Mouse (Mus musculus): ENCODE measurements around the gene Acot1.
"Not testable (repeated sequence)": the region's sequence is repeated elsewhere in the genome, so short reads cannot be mapped to it uniquely, and the experiment has no call there.

Gene Acot1

GRCm38 (mm10) chr12:84020528-84020927 is 11.2 kb downstream of the Acot1 start:
- not testable (repeated sequence) for DNase-seq (ENCODE audit: low read depth, low spot score)

GRCm38 (mm10) chr12:84022266-84022665 is 13.0 kb downstream of the Acot1 start:
- not testable (repeated sequence) for DNase-seq (ENCODE audit: low read depth, low spot score)

- DNase-seq (ENCODE audit: low read depth, low spot score): no peak
Measured at GRCm38 (mm10) chr12:84023052-84023745, 13.9 kb downstream of the Acot1 start.

GRCm38 (mm10) chr12:84025888-84026287 is 16.6 kb downstream of the Acot1 start:
- DNase-seq (ENCODE audit: low read depth, low spot score): no peak

- not testable (repeated sequence) for DNase-seq (ENCODE audit: low read depth, low spot score)
Measured at GRCm38 (mm10) chr12:84028328-84028727, 19.0 kb downstream of the Acot1 start.

GRCm38 (mm10) chr12:84029043-84029442 is 19.8 kb downstream of the Acot1 start:
- DNase-seq (ENCODE audit: low read depth, low spot score): not testable (repeated sequence)

GRCm38 (mm10) chr12:84030659-84031332 is 21.5 kb downstream of the Acot1 start:
- peak; percentile 62 for DNase-seq (ENCODE audit: low read depth, low spot score)

GRCm38 (mm10) chr12:84032854-84033253 is 23.6 kb downstream of the Acot1 start:
- no peak for DNase-seq (ENCODE audit: low read depth, low spot score)

GRCm38 (mm10) chr12:84033302-84033701 is 24.0 kb downstream of the Acot1 start:
- DNase-seq (ENCODE audit: low read depth, low spot score): not testable (repeated sequence)

- no peak for DNase-seq (ENCODE audit: low read depth, low spot score)
Measured at GRCm38 (mm10) chr12:84034108-84034507, 24.8 kb downstream of the Acot1 start.

- DNase-seq (ENCODE audit: low read depth, low spot score): not testable (repeated sequence)
Measured at GRCm38 (mm10) chr12:84038241-84038640, 29.0 kb downstream of the Acot1 start, which contains the start of gene Acot4. Gene Acot4, plus strand, starts transcription at chr12:84038379.

GRCm38 (mm10) chr12:84038691-84039111 is 29.4 kb downstream of the Acot1 start, which contains the start of gene Gm49366:
Gene Gm49366, plus strand, starts transcription at chr12:84038935.
- DNase-seq (ENCODE audit: low read depth, low spot score): not testable (repeated sequence)

- no peak for DNase-seq (ENCODE audit: low read depth, low spot score)
Measured at GRCm38 (mm10) chr12:84042248-84042647, 33.0 kb downstream of the Acot1 start.

- DNase-seq (ENCODE audit: low read depth, low spot score): no peak
Measured at GRCm38 (mm10) chr12:84044045-84044444, 34.8 kb downstream of the Acot1 start.

GRCm38 (mm10) chr12:84046906-84047305 is 37.6 kb downstream of the Acot1 start:
- no peak for DNase-seq (ENCODE audit: low read depth, low spot score)

GRCm38 (mm10) chr12:84050744-84051143 is 41.5 kb downstream of the Acot1 start:
- DNase-seq (ENCODE audit: low read depth, low spot score): not testable (repeated sequence)

- no peak for DNase-seq (ENCODE audit: low read depth, low spot score)
Measured at GRCm38 (mm10) chr12:84051937-84052474, 42.7 kb downstream of the Acot1 start, which contains the start of gene Acot3. Gene Acot3, plus strand, starts transcription at chr12:84052144.

GRCm38 (mm10) chr12:84052609-84053008 is 43.3 kb downstream of the Acot1 start:
- DNase-seq (ENCODE audit: low read depth, low spot score): no peak

- no peak for DNase-seq (ENCODE audit: low read depth, low spot score)
Measured at GRCm38 (mm10) chr12:84053173-84053572, 43.9 kb downstream of the Acot1 start.

GRCm38 (mm10) chr12:84053679-84054391 is 44.5 kb downstream of the Acot1 start:
- DNase-seq (ENCODE audit: low read depth, low spot score): peak; percentile 48

- no peak for DNase-seq (ENCODE audit: low read depth, low spot score)
Measured at GRCm38 (mm10) chr12:84060946-84061345, 51.7 kb downstream of the Acot1 start.

GRCm38 (mm10) chr12:84062336-84062735 is 53.0 kb downstream of the Acot1 start:
- no peak for DNase-seq (ENCODE audit: low read depth, low spot score)
